Mouse (Mus musculus): ENCODE data around the gene Dmrt2.

Gene Dmrt2

GRCm38 (mm10) chr19:25675866-25676440 is 3.7 kb downstream of the Dmrt2 start:
- no peak for DNase-seq (ENCODE audit: low spot score)

DNA sequence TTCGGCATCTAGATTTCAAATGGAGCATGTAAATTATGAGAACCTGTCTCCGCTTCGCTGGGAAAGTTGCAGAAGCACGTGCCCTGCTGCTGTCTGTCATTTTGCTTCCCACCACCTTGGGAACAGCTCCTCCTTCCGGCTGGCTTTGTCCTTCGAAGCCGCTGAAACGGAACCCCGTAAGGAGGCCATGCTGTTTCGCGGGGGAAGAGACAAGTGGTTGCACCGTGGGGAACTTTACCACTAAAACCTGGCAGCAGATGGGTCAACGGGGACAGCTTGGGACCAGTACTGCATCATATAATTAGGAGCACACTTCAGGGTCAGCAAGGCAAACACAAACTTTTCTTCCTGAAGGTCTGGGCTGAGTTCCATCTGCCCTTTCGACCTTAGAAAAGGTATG is 26.6 kb downstream of the Dmrt2 start:
- no peak for DNase-seq (ENCODE audit: low spot score)

GRCm38 (mm10) chr19:25713382-25713781 is 41.2 kb downstream of the Dmrt2 start:
- no peak for DNase-seq (ENCODE audit: low spot score)

- DNase-seq (ENCODE audit: low spot score), result no peak
Measured at GRCm38 (mm10) chr19:25714927-25715326, 42.7 kb downstream of the Dmrt2 start.

DNA sequence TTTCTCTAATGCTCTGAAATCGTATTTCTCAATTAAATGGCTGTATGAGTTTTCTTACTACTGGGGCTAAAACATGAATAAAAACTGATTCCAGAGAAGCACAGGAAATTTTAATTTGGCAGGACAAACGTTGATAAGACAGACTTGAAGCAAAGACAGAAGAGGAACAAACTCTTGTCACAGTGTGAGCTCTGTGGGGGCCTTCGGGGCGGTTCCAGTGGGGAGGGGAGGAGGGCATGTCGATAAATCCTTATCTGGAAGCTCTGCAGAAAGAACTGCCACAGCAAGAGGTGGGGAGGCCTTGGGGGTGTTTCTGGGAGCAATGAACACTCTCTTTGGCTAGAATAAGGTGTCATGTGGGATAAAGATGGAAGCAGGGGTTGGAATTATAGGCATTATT is 50.4 kb downstream of the Dmrt2 start:
- DNase-seq (ENCODE audit: low spot score), result no peak

Measured in c-Kit-positive CD71-positive TER-119-positive erythroid progenitor cells, embryonic 14.5 days (primary cell).